Mouse (Mus musculus): Measurements from ENCODE around the gene St6galnac4.

Gene St6galnac4

DNA sequence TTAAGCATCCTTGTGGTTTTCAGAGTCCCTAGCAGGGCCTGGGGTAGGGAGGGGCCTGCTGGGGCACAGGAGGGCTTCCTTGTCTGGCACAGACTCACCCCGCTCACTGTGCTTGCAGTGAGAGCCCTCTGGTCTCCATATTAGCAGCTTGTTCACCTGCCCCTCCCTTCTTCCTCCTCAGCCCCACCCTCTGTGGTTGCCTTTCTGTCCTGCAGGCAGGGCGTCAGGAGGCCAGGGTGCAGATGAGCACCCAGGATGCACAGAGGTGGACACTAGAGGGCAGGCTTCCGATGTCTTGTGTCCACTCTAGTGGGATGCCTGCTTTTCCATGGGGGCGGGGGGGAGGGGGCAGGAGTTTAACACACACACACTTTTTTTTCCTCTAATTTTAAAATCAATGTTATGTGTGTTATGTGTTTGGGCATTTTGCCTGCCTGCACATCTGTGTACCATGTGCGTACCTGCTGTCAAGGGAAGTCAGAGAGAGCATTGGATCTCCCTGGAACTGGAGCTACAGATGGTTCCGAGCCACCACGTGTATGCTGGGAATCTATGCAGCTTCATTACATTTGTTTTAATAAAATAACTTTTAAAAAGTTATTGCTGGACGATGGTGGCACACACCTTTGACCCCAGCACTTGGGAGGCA, 14.6 kb downstream of the St6galnac4 start:
- CTCF ChIA-PET, result interaction anchor here (0.7 to 1.1 kb wide), 2 partner anchors 10 to 75 kb away, joined by 3 to 5 read pairs; no protein-coding TSS in a partner anchor

- CTCF ChIA-PET, result interaction anchor here (0.5 to 0.7 kb wide), 4 partner anchors 30 to 958 kb away, joined by 3 to 7 read pairs (median 4); no protein-coding TSS in a partner anchor
These were observed 15.7 kb downstream of the St6galnac4 start for GRCm38 (mm10) chr2:32602600-32603054.

GRCm38 (mm10) chr2:32604631-32605030, 17.7 kb downstream of the St6galnac4 start:
- CTCF ChIA-PET, result interaction anchor here (0.7 to 0.8 kb wide), 2 partner anchors 32 to 248 kb away, joined by 3 to 4 read pairs; no protein-coding TSS in a partner anchor

DNA sequence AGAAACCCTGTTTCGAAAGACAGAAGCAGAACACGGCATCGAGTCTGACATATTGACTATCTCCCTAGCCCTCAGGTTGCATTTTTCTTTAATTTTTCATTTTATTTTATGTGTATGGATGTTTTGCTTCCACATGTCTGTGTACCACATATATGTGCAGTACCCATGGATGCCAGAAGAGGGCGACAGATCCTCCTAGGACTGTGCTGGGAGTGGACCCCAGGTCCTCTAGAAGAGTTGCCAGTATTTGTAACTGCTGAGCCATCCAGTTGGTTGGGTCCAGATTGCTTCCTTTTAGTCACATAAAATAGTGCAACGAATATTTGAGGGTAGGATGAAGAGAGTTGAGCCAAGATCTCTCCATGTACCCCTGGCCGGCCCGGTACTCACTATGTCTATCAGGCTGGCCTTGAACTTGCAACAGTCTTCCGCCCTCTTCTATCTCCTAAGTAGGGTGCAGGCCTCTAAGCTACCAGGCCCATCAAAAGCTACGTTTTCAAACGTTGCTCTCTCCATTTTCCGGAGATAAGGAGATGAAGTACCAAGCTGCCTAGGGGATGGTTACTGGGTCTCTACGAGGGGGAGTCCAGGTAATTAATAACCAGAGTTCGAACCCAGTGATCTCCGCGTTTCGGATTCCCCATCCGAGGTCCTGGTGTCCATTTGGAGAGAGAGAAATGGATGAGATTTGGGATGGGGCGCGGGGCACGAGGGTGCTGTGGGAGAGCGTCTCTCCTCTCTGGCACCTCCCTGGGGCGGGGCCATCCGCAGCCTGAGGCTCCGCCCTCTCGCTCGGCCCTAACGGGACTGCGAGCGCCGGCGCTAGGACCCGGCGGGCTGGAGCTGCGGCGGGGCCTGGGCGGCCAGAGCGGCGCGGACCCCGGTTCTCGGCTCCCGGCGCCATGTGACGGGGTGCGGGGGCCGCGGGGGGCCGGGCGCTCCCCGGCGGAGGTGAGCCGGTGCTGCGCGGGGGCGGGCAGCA, 19.6 kb downstream of the St6galnac4 start:
- CTCF ChIA-PET, result interaction anchor here (0.5 to 0.6 kb wide), 2 partner anchors 403 to 534 kb away, joined by 3 to 4 read pairs; no protein-coding TSS in a partner anchor

DNA sequence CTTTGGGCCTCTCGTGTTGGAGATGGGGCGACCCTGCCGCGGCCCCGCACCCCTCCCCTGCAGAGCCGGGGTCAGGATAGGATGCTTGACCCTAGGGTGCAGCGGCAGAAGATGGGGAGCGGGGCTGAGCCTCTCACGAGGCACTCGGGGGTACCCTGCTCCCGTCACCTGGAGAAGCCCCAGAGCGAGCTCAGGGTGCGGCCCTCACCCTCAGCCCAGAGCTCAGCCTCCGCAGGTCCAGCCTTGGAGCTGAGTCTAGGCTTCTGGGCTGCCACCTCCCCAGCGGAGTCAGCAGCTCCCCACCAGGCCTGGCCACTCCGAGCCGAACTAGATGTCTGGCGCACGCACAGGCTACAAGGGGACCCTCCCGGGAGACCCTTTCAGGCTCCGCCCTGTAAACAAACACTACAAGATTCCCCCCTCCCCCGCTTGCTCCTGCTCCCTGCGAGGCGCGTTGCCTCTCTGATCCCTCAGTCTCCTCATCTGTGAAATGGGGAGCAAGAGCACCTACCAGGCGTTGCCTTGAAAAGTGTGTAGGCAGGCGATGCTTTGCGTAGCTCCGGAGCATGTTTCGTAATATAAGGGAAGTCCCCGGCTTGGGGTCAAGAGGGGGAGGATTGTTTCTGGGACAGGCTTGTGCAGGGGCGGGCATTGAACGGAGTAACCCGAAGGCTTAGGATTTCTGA, 20.5 kb downstream of the St6galnac4 start:
- CTCF ChIA-PET, result interaction anchor here (0.5 to 0.6 kb wide), 2 partner anchors 402 to 535 kb away, joined by 3 to 4 read pairs; no protein-coding TSS in a partner anchor

DNA sequence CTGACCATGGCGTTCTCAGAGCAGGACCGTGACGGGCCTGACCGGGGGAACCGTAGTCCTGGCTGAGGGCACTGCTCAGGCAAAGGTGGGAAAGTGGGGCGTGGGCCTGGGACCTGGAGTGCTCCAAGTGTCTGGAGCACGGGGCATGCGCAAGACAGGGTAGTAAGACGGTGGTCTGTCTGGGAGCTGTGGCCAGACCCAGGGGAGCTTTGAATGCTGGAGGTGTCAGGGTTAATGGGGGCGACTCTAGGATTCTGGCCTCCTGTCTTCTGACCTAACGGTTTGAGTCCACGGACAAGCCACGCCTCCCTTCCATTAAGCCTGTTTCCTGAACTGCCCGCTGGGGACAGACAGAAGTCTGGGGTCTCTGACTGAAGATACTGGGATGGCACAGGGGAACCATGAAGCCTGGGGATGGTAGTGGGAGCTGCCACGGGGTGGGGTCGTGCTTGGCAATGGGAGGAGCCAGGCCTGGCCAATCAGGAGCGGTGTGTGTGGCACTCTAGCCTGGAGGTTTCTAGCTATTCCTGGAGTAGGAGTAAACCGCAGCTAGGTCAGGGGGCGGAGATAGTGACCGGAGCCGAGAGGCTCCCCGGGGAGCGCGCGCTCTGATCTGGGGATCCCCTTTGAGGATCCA, 21.4 kb downstream of the St6galnac4 start:
- CTCF ChIA-PET, result interaction anchor here (1.0 kb wide), 1 partner anchor 22 kb away, joined by 3 read pairs; no protein-coding TSS in a partner anchor

DNA sequence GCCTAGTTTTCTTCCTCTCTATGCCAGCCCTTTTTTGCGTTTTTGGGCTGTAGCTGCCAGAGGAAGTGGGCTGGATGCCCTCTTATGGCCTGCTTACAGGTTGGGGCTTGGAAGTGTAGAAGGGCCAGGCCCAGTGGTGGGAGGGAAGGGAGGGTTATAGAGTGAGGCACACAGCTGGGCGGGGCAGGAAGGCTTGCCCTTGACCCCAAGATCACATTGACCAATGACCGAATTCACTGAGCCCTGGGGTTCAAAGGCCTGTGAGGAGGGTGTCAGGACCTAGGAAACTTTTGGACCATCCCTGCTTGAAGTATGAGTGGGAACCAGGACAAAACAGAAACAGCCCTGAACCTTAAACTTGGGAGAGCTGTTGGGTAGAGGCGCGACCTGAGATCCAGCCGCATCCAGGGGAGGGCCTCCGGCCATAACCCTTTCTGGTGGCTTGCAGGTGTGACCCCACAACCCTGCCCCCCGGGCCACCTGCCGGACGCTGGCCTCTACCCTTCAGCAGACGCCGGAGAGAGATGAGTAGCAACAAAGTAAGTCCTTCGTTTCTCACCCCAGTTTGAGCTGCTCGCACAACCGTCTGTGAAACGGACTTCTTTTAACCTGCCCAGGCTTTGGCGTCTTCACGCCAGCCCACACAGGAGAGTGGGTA, 22.0 kb downstream of the St6galnac4 start:
- CTCF ChIA-PET, result interaction anchor here (1.0 to 2.1 kb wide), 2 partner anchors 22 to 25 kb away, joined by 3 to 9 read pairs; no protein-coding TSS in a partner anchor

DNA sequence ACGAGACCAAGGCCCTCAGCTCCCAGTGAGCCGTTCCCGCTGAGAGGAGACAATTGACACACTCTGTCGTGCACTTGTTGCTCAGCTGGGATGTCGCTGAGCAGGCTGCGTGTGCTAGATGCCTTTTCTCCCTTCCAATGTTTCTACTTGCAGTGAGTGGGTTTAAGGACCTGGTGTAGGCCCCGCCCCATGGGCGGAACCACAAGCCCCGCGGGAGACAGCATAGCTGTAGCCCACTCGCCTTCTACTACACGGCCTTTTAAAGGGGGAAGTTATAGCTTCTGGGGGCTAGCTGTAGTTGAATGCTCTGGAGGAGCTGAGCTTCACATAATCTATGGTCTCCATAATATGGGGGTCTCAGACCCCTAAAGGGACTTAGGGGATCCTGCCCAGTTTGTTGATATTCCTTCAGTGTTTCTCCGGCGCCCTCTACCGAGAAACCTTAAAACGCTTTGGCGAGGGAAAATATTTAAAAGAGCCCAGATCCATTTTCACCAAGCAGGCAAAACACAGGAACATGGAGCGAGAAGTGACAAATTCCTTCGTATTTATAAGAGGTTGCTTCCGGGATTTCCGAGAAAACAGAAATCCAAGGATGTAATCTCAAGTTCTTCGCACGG, 23.8 kb downstream of the St6galnac4 start:
- CTCF ChIA-PET, result interaction anchor here (2.1 kb wide), 1 partner anchor 27 kb away, joined by 9 read pairs; no protein-coding TSS in a partner anchor

- CTCF ChIA-PET, result no interaction called here
These were observed 25.4 kb downstream of the St6galnac4 start for GRCm38 (mm10) chr2:32612274-32612673.

GRCm38 (mm10) chr2:32617109-32617508, 30.2 kb downstream of the St6galnac4 start:
- CTCF ChIA-PET, result no interaction called here

- CTCF ChIA-PET, result no interaction called here
These were observed 30.7 kb downstream of the St6galnac4 start for GRCm38 (mm10) chr2:32617601-32618000.

- CTCF ChIA-PET, result no interaction called here
These were observed 31.2 kb downstream of the St6galnac4 start for GRCm38 (mm10) chr2:32618051-32618450.

GRCm38 (mm10) chr2:32620682-32621516, 34.0 kb downstream of the St6galnac4 start:
- CTCF ChIA-PET, result interaction anchor here (0.5 kb wide), 1 partner anchor 20 kb away, joined by 3 read pairs; no protein-coding TSS in a partner anchor

DNA sequence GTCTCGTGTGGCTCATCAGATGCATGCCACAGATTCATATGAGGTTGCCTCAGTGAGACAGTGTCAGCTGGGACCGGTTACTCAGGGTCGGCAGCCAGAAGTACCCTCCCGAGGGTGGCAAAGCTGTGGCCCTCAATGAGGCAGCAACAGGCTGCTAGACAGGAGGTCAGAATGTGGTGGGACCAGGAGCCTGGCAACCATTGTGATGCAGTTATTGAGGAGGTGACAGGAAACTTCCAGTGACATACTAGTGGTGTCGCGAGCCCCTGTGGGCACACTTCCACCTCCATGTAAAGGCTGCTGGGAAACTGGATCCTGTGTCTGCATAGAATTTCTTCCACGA, 34.6 kb downstream of the St6galnac4 start, which contains the start of gene Ak1:
TSS of gene Ak1 (plus strand) at position 242 of the 343 bp plus-strand sequence.
- CTCF ChIA-PET, result no interaction called here

- CTCF ChIA-PET, result interaction anchor here (0.6 kb wide), 1 partner anchor 112 kb away, joined by 5 read pairs; no protein-coding TSS in a partner anchor
These were observed 37.3 kb downstream of the St6galnac4 start for GRCm38 (mm10) chr2:32624111-32624748.

DNA sequence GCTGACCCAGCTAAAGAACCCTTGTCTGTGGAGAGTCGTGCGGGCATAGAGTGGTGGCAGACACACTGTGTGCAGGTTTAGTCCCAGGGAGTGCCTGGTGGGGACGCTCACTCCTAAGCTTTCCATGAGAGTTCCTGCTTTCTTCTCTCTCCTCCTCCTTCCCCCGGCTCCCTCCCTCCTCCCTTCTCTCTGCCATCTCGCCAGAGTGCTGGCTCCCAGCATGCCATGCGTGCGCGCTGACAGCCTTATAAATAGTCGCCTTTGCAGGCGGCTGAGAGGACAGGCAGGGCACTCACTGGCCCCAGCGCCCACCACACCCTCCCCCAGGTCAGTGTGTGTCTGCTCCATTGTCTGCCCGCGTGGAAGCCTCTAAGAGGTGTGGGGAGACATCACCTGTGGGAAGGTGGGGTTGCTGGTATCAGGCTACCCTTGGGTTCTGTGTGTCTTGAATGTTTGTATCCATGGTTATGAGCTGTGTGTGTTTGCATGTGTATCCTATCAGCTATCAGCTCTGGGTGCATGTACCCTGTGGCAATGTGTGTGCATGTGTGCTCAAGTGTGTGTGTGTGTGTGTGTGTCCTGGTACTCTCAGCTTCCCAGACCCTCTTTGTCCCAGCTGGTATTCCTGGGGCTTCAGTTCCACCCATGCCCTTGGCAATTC, 38.4 kb downstream of the St6galnac4 start:
- CTCF ChIA-PET, result no interaction called here

GRCm38 (mm10) chr2:32625873-32626694, 39.2 kb downstream of the St6galnac4 start:
- CTCF ChIA-PET, result no interaction called here

All from spleen, embryonic (tissue).